Mouse (Mus musculus): ENCODE results near the gene Enkd1. TPM values are rescaled to one million over a fixed set of nuclear protein-coding genes. Genes with fewer than 3 reads are reported as not detected.

Gene Enkd1
- total RNA-seq (2015), result 12.7 and 13.0 TPM in 2 replicates
- total RNA-seq (2017), result 10.4 and 13.9 TPM in 2 replicates

DNA sequence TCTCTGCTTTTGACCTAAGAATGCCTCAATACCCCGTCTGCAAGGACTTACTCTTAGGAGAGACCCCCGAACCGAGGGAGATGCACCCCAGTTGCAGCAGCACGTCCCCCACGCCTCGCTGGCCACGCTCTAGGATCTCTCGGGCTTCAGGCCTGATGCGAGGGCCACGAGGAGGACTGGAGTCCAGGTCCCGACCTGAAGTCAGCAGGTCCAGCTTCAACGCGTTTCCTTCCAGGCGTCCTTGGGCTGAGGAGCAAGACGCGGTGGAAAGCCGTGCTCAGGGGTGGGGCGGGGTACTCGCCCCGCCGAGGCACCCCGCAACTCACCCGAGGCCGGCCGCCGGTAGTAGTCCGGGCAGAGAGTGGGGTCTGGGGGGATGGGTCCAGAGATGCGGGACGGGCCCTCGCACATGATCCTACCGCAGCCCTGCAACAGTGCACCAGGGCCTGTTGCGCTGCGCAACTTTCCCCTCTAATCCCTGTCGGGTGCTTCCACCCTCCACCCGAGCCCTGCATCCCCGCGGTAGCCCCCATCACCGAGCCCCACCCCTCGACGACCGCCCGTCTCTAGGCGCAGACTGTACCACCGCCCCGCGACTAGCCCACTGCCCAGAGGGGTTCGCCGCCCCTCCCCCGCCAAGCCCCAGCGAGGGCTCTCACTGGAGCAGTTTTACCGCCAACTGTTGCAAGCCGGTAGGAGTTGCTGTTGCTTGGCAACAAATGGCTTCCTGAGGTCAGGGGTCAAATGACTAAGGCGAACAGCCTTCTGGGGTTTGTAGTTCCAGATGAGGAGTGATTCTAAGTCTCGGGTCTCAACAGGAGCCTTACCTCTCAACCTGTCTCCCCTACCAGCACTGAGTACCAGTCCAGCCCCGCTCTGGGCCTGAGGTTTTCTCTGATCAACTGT, at the start of gene Enkd1, which contains the start of gene 4933405L10Rik:
Enkd1 (minus strand) TSS at position 713 of the 906 bp plus-strand sequence.
4933405L10Rik (plus strand) TSS at position 158 of the 906 bp plus-strand sequence.
- peak; percentile 92 for ATAC-seq (replicated peaks; ENCODE audit: poor library complexity)

DNA sequence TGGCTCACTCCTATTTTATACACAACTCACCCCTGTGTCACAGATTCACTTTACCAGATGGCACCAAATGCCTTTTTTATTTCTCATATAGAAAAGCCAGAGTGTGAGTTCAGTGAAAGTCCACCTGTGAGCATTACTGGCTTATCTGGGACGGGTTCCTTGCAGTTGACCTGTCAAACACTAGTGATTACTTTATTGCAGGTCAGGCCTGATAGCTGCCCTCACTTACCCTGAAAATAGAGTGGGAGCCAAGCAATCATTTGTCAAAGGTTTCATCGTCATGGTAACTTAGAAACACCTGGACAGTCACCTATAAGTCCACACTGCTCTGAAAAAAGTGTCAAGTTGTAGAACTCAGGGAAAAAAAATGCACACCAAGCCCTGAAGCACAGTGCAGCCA, 46.7 kb upstream of the Enkd1 start:
- no peak for ATAC-seq (replicated peaks; ENCODE audit: poor library complexity)

DNA sequence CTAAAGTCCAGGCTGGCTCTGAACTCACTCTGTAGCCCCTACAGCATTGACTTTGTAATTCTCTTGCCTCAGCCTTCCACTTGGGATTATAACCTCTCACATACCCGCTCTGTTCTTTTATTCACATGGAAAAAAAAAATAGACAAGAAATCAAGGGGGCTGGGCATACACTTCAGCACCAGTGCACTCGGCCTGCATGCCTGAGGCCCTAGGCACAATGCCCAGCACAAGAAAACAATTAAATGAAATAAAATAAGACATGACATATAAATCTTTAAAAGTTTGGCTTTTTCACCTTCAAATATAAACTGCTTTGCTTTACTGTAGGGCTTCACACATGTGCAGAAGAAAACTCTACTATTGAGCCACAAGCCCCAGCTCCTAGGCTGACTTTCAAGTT, 45.9 kb upstream of the Enkd1 start:
- ATAC-seq (replicated peaks; ENCODE audit: poor library complexity), result no peak

DNA sequence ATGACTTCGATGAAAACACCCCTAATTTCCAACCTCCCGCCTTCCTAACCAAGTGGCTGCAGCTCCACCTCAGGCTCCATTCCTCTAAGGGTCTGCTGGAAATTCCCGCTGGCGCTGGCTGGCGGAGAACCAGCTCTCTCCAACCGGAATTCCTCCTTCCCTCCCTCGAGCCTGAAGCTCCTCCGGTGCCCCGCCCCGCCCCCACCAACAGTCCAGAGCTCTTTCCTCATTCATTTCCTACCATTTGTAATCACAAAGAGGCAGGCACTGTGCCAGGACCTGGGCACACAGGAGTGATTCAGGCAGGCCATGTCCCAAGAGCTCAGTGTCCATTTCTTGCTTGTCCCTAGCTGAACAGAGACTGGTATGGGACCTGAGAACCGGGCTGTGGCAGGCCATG, 42.6 kb upstream of the Enkd1 start:
- peak; percentile 54 for ATAC-seq (replicated peaks; ENCODE audit: poor library complexity)

DNA sequence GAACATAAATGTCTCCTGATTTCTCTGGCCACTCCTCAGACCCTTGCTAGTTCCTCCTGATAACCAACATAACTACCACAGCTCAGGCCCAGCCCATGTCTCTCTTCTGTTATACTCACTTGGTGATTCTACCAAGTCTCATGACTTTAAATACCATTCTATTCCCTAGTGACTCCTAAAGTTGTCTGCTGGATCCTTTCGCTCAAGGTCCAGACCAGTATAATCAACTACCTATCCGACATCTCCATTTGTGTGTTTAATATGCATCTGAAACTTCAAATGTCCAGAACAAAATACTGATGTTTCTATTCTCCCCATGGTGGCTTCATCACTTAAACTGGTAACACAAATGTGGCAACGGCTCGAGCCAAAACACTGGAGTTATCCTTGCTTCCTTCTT, 35.3 kb upstream of the Enkd1 start:
- ATAC-seq (replicated peaks; ENCODE audit: poor library complexity), result no peak

DNA sequence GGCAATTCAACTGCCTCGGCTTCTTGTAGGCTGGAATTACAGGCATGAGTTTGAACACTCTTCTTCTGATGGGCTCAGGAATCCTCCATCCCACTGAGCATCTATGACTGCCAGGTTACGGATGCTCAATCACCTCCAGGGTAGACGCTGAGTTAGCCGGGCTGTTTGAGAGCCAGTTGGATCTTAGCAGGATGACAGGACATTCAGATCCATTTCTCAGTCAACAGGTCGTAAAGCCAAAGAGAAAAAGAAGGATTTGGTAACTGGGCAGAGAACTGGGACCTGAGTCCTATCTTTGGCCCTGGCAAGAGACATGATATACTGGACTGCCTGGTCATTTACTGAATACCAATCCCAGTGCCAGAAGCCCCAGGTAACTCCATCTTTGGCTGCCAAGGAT, 31.2 kb upstream of the Enkd1 start:
- no peak for ATAC-seq (replicated peaks; ENCODE audit: poor library complexity)

DNA sequence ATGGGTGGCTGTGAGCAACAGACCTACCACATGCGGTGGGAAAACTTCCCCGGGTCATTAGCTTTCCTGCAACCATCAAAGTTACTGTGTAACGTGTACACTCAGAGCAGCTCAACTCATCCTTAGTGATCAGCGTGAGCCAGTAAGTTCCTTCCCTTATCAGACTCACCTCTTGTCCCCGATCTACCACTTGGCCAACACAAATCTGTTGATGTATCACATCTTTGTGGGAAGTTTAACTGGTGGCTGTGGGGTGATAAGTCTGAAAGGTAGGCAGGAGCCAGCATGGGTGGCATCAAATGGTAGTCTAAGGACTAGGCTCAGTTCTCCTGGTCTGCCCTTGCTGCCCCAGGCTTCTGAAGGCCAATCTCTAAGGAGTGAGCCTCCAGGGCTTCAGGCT, 24.2 kb upstream of the Enkd1 start:
- ATAC-seq (replicated peaks; ENCODE audit: poor library complexity), result peak; percentile 80

DNA sequence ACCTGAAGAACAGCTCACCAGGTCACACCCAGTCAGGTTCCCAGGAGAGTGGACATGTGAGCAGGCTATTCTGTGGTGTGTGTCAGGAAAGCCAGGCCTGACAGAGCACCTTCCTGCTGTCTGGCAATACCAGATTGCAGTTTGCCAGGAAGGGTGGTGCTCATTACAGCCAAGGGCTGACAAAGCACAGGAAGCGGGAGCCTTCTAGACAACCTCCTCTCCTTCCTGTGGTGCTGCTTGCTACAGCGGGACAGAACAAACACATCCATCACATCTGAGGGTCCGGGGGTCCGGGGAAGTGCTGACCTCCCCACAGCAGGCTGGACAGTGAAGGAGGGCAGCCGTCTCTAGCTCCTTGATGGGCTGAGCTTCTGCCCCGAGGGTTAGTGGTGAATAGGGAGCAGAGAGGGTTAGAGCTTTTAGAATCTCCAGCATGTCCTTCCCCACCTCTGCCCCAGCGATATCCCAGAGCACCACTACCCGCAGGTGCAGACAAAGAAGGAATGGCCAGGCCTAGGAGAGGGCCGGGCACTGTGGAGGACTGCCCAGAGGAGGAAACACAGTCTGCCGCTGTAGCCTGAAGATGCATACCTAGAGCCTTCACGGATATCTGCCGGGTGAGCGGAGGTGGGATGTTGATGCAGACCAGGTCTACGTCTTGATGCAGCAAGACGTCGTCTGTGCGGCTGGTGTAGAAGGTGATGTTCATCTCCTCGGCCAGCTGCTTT, 19.6 kb upstream of the Enkd1 start:
- peak; percentile 84 for ATAC-seq (replicated peaks; ENCODE audit: poor library complexity)

DNA sequence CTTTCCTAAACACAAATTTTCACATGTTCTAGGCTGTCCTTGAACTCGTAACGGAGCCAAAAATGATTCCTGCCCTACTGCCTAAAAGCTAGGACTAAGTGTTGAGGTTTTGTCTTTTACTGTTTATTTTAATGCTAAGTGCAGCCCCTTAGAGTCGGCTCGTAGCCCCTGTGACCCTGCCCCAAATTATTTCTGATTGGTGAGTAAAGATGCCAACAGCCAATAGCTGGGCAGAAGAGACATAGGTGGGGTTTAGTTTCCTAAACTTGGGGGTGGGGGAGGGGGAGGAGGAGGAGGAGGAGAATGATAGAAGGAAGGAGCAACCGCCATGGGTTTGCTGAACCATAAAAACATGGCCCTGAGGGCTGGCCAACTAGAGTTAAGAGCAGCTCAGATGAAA, 17.7 kb upstream of the Enkd1 start:
- no peak for ATAC-seq (replicated peaks; ENCODE audit: poor library complexity)

DNA sequence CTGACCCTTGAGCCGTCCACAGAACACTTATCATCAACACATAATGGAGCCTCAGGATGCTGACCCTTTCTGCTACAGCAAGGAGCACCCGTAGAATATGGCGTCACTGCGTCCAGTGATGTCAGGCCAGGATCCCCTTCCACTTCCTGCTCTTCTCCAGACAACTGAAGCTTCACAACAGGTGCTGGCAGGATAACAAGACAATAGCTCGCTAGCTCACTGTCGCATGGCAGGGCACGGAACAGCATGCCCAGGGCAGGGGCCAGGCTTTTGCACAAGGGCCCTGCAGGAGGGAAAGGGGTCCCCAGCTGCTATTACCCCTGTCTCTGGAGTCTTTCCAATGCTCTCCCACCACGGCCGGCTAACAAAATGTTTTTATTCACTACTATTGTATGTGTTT, 14.9 kb upstream of the Enkd1 start:
- ATAC-seq (replicated peaks; ENCODE audit: poor library complexity), result no peak

DNA sequence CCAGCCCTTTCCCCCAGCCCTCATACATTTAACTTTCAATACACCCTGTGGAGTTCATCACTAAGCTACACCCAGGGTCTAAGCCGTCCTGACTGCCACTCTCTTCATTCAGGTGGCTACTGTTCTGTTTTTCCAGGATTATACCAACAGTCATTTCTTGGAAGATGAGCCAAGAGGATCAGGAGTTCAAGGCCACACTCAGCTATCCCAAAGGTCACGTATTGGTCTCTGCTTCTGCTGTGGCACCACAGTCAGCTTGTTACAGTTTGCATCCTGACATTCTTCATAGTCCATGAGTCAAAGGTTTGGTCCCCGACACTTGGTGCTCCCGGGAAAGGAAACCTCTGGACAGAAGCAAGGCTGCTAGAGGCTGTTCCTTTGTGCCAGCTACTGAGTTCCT, 11.6 kb upstream of the Enkd1 start:
- no peak for ATAC-seq (replicated peaks; ENCODE audit: poor library complexity)

DNA sequence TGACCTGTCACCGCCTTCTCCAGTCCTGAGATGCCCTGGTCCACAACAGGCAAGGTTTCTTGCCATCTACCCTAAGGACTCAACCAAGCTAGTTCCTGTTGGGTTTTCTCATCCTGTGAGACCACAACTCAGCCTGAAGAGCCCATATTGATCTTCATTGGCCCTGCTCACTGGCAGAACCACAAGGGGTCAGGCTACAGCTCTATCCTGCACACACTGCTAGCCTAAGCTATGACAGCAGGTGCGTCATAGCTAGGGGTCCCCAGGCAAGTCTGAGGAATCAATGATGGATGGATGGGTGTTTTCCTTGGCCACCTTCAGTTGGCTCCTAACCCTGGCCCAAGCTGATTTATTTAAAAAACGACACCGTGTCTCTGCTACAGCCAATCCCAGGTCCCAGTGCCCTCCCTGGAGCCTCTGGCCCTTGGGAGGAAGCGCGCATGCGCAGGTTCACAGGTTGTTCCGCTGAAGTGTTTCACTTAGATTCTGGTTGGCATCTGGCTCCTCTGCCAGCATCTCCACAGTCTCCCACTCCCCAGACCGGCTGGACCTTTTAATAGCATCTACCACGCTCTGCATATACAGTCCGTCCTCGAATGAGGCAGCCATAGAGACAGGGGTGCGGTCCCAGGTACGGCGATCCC, 8.4 kb upstream of the Enkd1 start:
- ATAC-seq (replicated peaks; ENCODE audit: poor library complexity), result no peak

DNA sequence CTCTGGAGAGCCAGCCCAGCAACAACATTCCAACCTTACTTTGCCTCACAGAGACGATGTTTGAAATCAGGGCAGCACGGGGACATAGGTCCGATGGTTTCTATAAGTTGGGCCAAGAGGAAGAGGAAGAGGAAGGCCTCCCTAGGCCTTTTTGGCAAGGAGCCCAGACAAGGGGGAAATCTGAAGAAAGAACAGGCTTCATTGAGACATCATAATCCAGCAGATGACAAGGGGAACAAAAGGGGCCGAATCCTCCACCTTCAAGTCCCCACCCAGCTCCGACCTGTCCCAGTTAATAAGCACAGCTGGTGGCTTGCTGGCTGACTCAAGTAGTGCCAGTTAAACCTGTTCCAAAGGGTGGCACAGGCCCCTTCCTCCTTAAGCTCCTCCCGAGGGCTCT, 7.0 kb upstream of the Enkd1 start:
- ATAC-seq (replicated peaks; ENCODE audit: poor library complexity), result peak; percentile 59

DNA sequence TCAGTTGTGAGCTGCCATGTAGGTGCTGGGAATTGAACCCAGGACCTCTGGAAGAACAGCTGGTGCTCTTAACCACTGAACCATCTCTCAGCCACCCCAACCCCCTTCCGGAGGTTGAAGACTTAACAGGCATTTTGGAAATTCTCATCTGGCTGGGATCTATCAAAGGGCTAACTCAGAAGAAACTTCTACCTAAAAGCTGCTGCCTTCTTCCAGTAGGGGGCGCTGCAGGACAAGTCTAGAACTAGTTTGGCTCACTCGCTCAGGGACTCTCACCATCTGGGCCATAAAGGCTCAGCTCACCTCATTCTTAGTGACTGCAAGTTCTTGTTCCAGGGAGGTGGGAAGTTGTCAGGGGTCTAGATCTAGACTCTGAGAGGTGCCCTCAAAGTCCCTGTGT, 6.1 kb upstream of the Enkd1 start:
- peak; percentile 88 for ATAC-seq (replicated peaks; ENCODE audit: poor library complexity)

DNA sequence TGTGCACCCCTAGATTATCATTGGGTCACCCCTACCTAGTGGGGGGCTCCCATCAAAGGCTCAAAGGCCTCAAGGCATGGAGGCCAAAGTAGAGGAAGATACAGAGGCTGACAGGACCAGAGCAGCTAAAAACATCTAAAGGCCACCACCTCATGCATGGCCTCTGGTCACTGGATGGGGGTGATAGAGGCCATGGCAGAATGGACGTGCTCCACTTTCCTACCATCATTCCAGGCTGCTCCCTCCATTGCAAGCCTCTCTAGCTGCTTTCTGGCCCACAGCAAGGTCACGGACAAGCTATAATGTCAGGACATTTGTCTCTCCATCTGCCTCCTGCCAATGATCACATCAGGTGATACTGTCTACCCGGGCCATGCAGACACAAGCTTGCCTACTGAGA, 4.3 kb upstream of the Enkd1 start:
- ATAC-seq (replicated peaks; ENCODE audit: poor library complexity), result no peak

DNA sequence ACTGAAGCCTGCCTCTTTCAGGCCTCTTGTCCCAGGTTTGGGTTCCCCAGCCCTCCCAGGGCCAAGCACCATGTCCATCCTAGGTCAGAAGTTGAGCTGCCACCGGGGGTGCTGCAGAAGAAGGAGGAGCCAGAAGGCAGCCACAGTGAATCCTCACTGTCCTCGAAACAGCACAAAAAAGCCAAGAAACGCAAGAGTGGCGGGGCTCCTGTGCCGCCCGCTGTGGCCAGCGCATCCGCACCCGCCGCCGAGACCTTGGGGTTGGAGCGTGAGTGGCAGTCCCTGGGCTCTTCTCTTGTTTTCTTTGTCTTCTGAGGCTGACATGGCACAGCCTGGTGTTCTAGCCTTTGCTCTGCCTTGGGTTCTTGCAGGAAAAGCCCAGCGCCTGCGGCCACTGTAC, 1.3 kb upstream of the Enkd1 start:
- ATAC-seq (replicated peaks; ENCODE audit: poor library complexity), result no peak

DNA sequence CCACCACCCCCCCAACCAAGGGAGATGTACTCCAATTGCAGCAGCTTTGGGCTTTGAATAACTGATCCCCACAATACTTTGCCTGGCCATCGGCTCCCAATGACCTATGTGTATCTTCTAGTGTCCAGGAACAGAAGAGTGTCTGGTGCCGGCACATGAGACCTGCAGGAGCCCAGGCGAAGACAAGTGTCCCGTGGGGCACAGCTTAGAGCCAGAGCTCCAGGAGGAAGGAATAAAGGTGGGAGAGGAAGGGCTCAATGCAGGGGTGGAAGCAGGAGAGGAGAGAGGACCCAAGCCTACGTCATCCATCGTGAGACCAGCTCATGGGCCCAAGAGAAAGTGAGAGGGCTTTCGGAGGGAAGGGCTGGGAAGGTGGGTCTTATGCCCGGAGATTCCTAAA, 665 bp upstream of the Enkd1 start:
- no peak for ATAC-seq (replicated peaks; ENCODE audit: poor library complexity)

DNA sequence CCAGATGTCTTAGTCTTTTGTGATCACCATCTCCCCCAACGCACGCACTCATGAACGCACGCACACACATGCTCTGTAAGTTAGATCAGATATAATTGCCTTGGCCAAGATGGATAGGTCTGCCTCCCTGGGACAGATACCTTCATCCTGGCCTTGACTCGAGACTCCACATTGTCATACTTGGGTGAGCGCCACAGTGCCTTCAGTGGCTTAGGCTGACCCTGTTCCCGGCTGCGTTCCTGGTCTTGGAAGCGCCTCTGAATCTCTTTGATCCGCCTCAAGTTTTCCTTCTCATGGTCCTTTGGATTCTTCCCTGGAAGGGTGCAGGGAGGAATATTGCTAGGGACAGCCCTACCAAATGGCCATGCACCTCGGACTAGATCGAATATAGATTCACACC, 1.6 kb downstream of the Enkd1 start:
- no peak for ATAC-seq (replicated peaks; ENCODE audit: poor library complexity)

DNA sequence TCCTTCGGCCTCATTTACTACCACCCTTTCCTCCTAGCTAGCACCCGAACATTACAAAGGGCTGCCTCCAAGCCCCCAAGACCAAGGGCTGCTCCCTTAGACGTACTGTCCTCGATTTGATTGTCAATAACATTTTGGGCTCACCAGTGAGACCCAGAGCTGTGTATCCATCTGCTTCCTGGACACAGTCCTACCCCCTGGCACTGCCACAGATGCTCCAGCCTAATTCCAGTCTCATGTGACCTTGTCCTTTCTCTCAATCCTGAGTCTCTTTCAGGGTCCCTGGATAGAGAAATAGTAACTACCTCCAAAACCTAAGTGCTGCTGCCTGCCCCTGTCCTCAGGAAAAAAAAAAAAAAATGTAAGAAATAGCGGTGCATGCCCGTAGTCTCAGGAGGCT, 3.1 kb downstream of the Enkd1 start:
- ATAC-seq (replicated peaks; ENCODE audit: poor library complexity), result no peak

DNA sequence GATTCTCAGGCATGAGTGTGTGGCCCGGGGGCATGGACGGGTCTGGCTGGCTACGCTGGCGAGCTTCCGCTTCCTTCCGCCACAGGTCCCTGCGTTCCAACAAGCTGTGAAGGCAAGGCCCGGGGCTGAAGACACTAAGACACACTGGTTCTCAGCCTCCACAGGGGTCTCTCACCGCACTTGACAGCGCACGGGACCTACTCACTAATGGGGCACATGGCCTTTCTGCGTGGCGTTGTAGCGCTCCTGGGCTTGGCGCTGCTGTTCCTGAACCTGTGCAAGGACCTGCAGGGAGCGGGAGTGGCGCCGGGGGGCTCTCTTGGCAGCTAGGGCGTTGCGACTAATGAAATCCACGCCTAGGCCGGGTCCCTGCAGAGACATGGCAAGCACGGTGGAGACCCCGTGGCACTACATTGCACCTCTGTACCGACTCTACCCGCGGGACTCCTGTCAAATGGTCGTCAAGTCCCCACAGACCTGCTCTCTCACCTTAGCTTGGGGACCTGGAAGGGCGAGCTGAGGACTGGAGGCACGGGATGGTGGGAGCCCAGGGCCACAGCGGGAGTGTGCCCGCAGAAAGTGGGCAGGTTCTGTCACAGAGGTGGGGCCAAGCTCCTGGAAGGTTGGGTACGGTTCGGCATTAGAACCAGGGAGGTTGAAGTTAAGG, 3.7 kb downstream of the Enkd1 start:
- ATAC-seq (replicated peaks; ENCODE audit: poor library complexity), result no peak

All from megakaryocyte progenitor cell, adult 5-6 weeks (primary cell).